9 mouse cellular contexts compared by ENCODE assay signal in the genomic region with DNA sequence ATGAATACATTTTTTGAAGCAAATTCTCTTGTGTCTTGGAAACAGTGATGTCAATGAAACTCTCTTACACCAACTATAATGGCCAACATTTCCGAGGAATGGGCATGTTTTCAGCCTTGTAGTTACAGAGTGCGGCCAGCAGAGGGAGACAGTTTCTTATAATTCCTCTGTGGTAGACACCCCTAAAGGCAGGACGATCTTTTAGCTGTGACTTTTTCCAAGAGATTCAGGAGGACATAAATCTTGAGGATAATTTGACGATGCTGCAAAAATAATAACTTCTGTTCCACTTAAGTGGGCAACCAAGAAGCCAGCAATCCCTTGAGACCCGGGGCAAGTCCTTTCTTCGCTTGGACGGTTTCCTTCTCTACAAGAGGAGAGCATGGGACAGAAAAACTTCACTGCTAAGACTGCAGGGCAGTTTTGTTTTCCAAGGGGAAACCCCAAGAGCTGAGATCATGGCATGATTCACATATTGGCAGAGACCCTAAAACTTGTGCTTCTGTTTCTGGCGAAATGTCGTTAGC. TPM values are rescaled to one million over a fixed set of nuclear protein-coding genes. Genes with fewer than 3 reads are reported as not detected.
DNase-seq lines count a peak whose midpoint lies in the region; ATAC-seq and TF ChIP-seq lines count a peak whose summit lies in the region.
"Had no signal": no experiment of that assay in that cellular context is flagged by ENCODE, and none has a peak within 500 bp of the region (broad histone marks: within the 10 kb centered on the region; RNA-seq: fewer than 3 reads in every experiment).

No protein-coding gene starts in this region.

- peak; percentile 58 for DNase-seq in ovary, postnatal 10 days (ENCODE audit: low spot score)
- no peak for DNase-seq in ovary, adult 18-20 months (ENCODE audit: low spot score)
- DNase-seq in cerebellum, adult 18-20 months: peak; percentile 77 to 82
- DNase-seq in gastrocnemius, postnatal 14 days: peak; percentile 63
- DNase-seq in kidney, adult 18-20 months: peak; percentile 84
- peak; percentile 75 for DNase-seq in limb, embryonic 10.5 days (ENCODE audit: low spot score)
- peak; percentile 72 to 75 for DNase-seq in natural killer cell, adult 2 months (ENCODE audit: low spot score in 2 of 2)
- DNase-seq in stomach, postnatal 0 days (ENCODE audit: low spot score): peak; percentile 76

- H3K36me3 ChIP-seq in limb, embryonic 10.5 days: no peaks in the 10 kb centered on the region
- no peaks in the 10 kb centered on the region for H3K36me3 ChIP-seq in stomach, postnatal 0 days (ENCODE audit: control insufficient read depth, insufficient read depth, low read length)

- no peak overlapping the region for H3K9ac ChIP-seq in stomach, postnatal 0 days (ENCODE audit: low read length)

- TF ChIP-seq EP300 in stomach, postnatal 0 days (optimal IDR thresholded peaks at IDR 0.05): no peak

- peak; percentile 97 for TF ChIP-seq CTCF in stomach, postnatal 0 days (IDR thresholded peaks at IDR 0.05; ENCODE audit: low read depth)

- H3K27me3 ChIP-seq in limb, embryonic 10.5 days (ENCODE audit: low read depth, poor library complexity, severe bottlenecking): no peaks in the 10 kb centered on the region
- H3K27me3 ChIP-seq in stomach, postnatal 0 days (ENCODE audit: control insufficient read depth, insufficient read depth, low read length): no peaks in the 10 kb centered on the region

- H3K9me3 ChIP-seq in limb, embryonic 10.5 days (replicated peaks): no peaks in the 10 kb centered on the region
- no peaks in the 10 kb centered on the region for H3K9me3 ChIP-seq in stomach, postnatal 0 days (ENCODE audit: control insufficient read depth, low read length)

- H3K4me3 ChIP-seq in limb, embryonic 10.5 days: no peak overlapping the region
- no peak overlapping the region for H3K4me3 ChIP-seq in stomach, postnatal 0 days (ENCODE audit: low read depth, low read length)
- H3K4me3 ChIP-seq: erythroblast, embryonic 14.5 days had no signal

- WGBS in limb, embryonic 10.5 days: 33% methylated on average over 9 of the region's 9 CpGs
- 12% methylated on average over 9 of the region's 9 CpGs for WGBS in stomach, postnatal 0 days

- peaks cover 17% of the 10 kb centered on the region for H3K4me1 ChIP-seq in limb, embryonic 10.5 days
- no peaks in the 10 kb centered on the region for H3K4me1 ChIP-seq in stomach, postnatal 0 days (replicated peaks; ENCODE audit: control insufficient read depth, insufficient read depth)

- intact Hi-C loops in gastrocnemius, postnatal 14 days (cut with DNase I; ENCODE audit: low total_unique reads): loop anchor here (10.0 kb wide), 2 partner anchors 72 to 122 kb away; partner anchors contain the start of gene Rsg1

- peak overlapping the region; percentile 29 for H3K4me2 ChIP-seq in stomach, postnatal 0 days (replicated peaks; ENCODE audit: low read depth)

- 0 out of 2 replicates have a peak, but pooled peaks have one; percentile 11 for ATAC-seq in stomach, postnatal 0 days (ENCODE audit: low FRiP score, low TSS enrichment)

- H3K27ac ChIP-seq in limb, embryonic 10.5 days: no peak overlapping the region
- no peak overlapping the region for H3K27ac ChIP-seq in stomach, postnatal 0 days (replicated peaks)

RNA-seq across cellular contexts. Expression of gene Szrd1, which starts 2.8 kb away (rescaled TPM):
- 100 to 1,000 TPM; 161 to 166 TPM for total RNA-seq in gastrocnemius, postnatal 14 days (2021)
- 39.0 and 40.2 TPM in 2 replicates for polyA plus RNA-seq in limb, embryonic 10.5 days (2016; fragmentation: Nextera tagmentation; extraction: Ambion mirVana)
- polyA plus RNA-seq in stomach, postnatal 0 days (2015; fragmentation: Nextera tagmentation; extraction: Ambion mirVana): 28.6 and 29.6 TPM in 2 replicates

RNA-seq across cellular contexts. Expression of gene Fbxo42, which starts 5.4 kb away (rescaled TPM):
- 10 to 100 TPM in 1 of 2 experiments, 1 to 10 TPM in 1; 9.1 to 10.8 TPM for total RNA-seq in gastrocnemius, postnatal 14 days (2021)
- 27.1 and 32.2 TPM in 2 replicates for polyA plus RNA-seq in limb, embryonic 10.5 days (2016; fragmentation: Nextera tagmentation; extraction: Ambion mirVana)
- polyA plus RNA-seq in stomach, postnatal 0 days (2015; fragmentation: Nextera tagmentation; extraction: Ambion mirVana): 9.8 and 11.5 TPM in 2 replicates

RNA-seq across cellular contexts. Expression of gene Spata21, which starts 54.2 kb away (rescaled TPM):
- not detected for total RNA-seq in gastrocnemius, postnatal 14 days (2021)
- polyA plus RNA-seq in limb, embryonic 10.5 days (2016; fragmentation: Nextera tagmentation; extraction: Ambion mirVana): 0.18 TPM in 1 of 2 replicates, not detected in the other
- polyA plus RNA-seq in stomach, postnatal 0 days (2015; fragmentation: Nextera tagmentation; extraction: Ambion mirVana): 0.05 and 0.11 TPM in 2 replicates
- polyA plus RNA-seq: erythroblast, embryonic 14.5 days had no signal
